Mouse (Mus musculus): ENCODE results near the gene Cd28. TPM values are rescaled to one million over a fixed set of nuclear protein-coding genes. Genes with fewer than 3 reads are reported as not detected.
"Not testable (repeated sequence)": the region's sequence is repeated elsewhere in the genome, so short reads cannot be mapped to it uniquely, and the experiment has no call there.

Cd28 gene
- polyA plus RNA-seq, 1 experiment from 2014 or later, result 0.11 TPM

DNA sequence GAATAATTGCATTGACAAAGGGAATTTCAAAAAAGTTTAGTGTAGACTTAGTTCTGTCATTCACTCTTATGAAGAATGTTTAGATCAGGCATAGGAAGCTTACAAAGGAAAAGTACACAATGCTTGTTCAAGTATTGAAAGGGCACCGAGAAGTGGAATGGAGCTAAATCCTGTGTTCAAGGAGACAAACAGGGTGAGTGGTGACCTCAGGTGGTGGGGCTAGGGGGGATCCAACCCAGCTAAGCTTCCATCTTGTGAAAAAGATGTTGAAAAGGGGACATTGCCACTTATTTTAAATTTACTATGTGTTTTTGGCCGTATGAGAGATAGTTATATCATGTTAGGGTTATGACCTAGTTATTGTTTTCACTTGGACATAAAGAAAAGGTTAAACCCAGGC is 91.9 kb downstream of the Cd28 start:
- 85% methylated on average over 2 of the region's 2 CpGs for WGBS
- no peaks in the 10 kb centered on the region for H3K27me3 ChIP-seq
- ATAC-seq (replicated peaks), result no peak

DNA sequence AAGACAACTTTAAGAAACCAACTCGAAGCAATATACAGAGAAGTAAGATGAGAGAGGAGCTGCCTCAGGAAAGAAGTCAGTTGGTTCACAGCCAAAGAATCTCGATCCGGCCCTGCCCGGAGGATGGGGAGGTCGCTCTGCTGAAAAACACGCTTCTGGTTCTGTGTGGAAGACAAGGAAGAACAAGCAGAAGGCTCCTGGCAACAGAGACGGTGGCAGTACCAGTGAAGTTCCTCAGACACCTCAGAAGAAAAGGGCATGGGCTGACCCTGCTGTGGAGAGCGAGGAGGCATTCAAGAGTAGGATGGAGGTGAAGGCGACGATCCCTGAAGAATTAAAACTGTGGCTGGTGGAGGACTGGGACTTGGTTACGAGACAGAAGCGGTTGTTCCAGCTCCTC is 92.6 kb downstream of the Cd28 start:
- Histone ChIP-seq H3K4me1 (no peaks in the 10 kb centered on the region), H3K27ac (replicated peaks) (no peak overlapping the region), H3K27me3 (no peaks in the 10 kb centered on the region), H3K4me2 (replicated peaks) (no peak overlapping the region), H3K9me3 (no peaks in the 10 kb centered on the region), H3K36me3 (no peaks in the 10 kb centered on the region), H3K4me3 (no peak overlapping the region), H3K9ac (replicated peaks) (no peak overlapping the region)
- ATAC-seq (replicated peaks), result no peak
- WGBS, result 91% methylated on average over 12 of the region's 12 CpGs

More for the DNA sequence above, 91.9 kb downstream of the Cd28 start:
- H3K9ac ChIP-seq (replicated peaks), result no peak overlapping the region
- no peaks in the 10 kb centered on the region for H3K36me3 ChIP-seq
- H3K4me2 ChIP-seq (replicated peaks), result no peak overlapping the region
- H3K4me3 ChIP-seq, result no peak overlapping the region
- no peaks in the 10 kb centered on the region for H3K4me1 ChIP-seq
- no peak overlapping the region for H3K27ac ChIP-seq (replicated peaks)
- H3K9me3 ChIP-seq, result no peaks in the 10 kb centered on the region

DNA sequence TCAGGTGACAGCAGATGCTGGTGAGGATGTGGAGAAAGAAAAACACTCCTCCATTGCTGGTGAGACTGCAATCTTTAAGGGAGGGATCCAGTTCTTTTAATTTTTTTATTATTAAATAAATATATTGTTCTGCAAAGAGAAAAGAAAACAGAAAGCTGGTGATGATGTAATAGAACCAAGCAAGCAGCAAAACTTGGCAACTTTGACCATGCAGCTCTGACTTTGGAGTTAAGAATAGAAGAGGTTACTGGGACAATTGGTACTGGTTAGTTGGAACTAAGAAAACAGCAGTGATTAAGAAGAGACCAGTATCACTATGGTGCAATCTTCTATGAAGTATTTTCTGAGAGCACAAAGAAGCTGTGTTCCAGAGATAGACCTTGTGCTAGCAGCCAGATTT is 94.2 kb downstream of the Cd28 start:
- Histone ChIP-seq H3K9ac (replicated peaks) (no peak overlapping the region), H3K4me1 (no peaks in the 10 kb centered on the region), H3K27me3 (no peaks in the 10 kb centered on the region), H3K27ac (replicated peaks) (no peak overlapping the region), H3K9me3 (no peaks in the 10 kb centered on the region), H3K36me3 (no peaks in the 10 kb centered on the region), H3K4me2 (replicated peaks) (no peak overlapping the region), H3K4me3 (no peak overlapping the region)
- no peak for ATAC-seq (replicated peaks)

DNA sequence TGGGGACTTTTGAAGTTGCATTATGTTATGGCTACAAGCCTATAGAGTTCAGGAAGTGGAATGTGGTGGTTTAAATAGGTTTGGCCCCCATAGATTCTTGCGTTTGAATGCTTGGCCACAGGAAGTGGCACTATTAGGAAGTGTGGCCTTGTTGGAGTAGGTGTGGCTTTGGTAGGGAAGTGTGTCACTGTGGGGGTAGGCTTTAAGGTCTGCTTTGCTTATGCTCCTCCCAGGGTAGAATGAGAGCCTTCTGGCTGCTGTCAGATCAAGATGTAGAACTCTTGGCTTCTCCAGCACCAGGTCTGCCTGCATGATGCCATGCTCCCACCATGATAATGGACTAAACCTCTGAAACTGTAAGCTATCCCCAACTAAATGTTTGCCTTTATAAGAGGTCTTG is 95.4 kb downstream of the Cd28 start:
- H3K27ac ChIP-seq (replicated peaks), result no peak overlapping the region
- no peak for ATAC-seq (replicated peaks)
- no peak overlapping the region for H3K9ac ChIP-seq (replicated peaks)
- 88% methylated on average over 1 of the region's 1 CpGs for WGBS
- no peak overlapping the region for H3K4me3 ChIP-seq
- no peaks in the 10 kb centered on the region for H3K27me3 ChIP-seq
- no peaks in the 10 kb centered on the region for H3K4me1 ChIP-seq
- H3K4me2 ChIP-seq (replicated peaks), result no peak overlapping the region
- H3K36me3 ChIP-seq, result no peaks in the 10 kb centered on the region
- no peaks in the 10 kb centered on the region for H3K9me3 ChIP-seq

DNA sequence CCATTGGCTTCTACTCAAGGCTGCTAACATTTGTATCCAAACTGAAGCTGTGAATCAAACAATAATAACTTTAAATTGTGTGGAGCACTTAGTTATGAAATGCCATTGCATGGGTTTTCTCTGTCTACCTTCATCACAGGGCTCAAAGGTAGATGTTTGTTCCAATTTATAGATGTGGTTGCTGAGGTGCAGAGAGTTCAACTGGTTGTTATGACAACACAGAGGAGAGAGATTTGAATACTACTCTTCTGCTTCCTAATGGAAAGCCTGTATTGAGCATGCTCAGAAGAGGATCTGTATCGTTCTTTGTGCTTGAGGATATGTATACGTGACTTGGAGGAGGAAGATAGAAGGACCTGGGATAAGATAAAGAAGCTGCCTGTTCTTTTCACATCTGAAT is 96.8 kb downstream of the Cd28 start:
- Histone ChIP-seq H3K9me3 (no peaks in the 10 kb centered on the region), H3K4me1 (no peaks in the 10 kb centered on the region), H3K9ac (replicated peaks) (no peak overlapping the region), H3K27ac (replicated peaks) (no peak overlapping the region), H3K36me3 (no peaks in the 10 kb centered on the region), H3K4me3 (no peak overlapping the region), H3K27me3 (no peaks in the 10 kb centered on the region), H3K4me2 (replicated peaks) (no peak overlapping the region)
- 85% methylated on average over 2 of the region's 2 CpGs for WGBS
- ATAC-seq (replicated peaks), result no peak

DNA sequence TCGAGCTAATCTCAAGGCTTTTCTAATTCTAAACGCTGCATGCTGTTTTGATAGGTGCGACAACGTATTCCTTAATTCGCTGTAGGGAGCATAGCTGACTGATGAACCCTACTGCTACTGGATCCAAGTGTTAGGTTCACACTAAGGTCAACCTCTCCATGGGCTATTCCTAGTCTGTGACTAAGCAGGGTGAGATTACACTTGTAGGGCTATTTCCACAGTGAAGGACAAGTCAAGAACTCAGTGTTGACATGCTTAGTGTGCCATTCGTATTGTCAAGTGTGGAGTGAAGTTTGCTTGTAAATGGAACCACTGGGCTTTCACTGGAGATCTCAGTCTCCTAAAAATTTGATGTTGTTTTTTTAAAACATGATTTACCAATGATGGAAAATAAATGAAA is 99.3 kb downstream of the Cd28 start:
- Histone ChIP-seq H3K27ac (replicated peaks) (no peak overlapping the region), H3K27me3 (no peaks in the 10 kb centered on the region), H3K4me2 (replicated peaks) (no peak overlapping the region), H3K36me3 (no peaks in the 10 kb centered on the region), H3K4me3 (no peak overlapping the region), H3K4me1 (no peaks in the 10 kb centered on the region), H3K9ac (replicated peaks) (no peak overlapping the region), H3K9me3 (no peaks in the 10 kb centered on the region)
- 92% methylated on average over 6 of the region's 6 CpGs for WGBS
- ATAC-seq (replicated peaks), result no peak

DNA sequence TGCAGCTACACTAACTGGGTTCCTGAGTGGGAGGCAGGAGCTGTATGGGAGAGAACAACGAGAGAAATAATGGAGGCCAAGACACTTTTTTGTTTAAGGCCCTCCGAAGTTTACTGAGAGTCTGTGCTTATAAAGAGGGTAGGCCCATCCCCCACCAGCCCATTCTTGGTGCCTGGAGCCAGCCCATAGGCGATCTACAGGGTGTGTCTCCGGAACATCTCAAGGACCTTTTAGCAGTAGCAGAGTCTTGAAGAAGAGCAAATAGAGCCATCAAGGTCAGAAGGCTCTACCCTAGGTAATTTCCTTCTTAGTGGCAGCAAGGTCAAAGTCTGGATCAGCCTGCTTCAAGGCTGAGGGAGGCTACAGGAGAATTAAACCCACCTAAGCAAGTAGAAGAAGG is 101.9 kb downstream of the Cd28 start:
- H3K9ac ChIP-seq (replicated peaks); H3K27me3 ChIP-seq; H3K4me3 ChIP-seq; H3K27ac ChIP-seq (replicated peaks); ATAC-seq (replicated peaks); H3K4me2 ChIP-seq (replicated peaks); H3K9me3 ChIP-seq; H3K4me1 ChIP-seq; H3K36me3 ChIP-seq: not testable (repeated sequence)
- 78% methylated on average over 4 of the region's 4 CpGs for WGBS

DNA sequence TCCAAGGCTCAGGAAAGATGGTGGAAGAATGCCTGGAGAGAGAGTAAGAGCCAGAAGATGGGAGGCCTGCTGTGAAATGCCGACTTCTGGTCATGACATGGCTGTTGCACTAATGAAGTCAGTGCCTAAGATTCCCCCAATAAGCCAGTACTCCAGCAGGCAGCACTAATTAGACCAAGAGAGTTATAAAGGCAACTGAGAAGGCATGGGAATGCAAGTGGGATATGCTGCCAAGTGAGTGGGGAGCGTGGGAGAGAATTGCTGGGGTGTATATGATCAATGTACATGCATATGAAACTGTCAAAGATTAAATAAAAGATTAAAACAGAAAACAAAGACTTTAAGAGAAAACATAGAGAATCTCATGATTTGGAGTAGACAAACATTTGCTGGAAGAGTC is 103.4 kb downstream of the Cd28 start:
- no peak overlapping the region for H3K27ac ChIP-seq (replicated peaks)
- WGBS, result 80% methylated on average over 2 of the region's 2 CpGs
- H3K9ac ChIP-seq (replicated peaks), result no peak overlapping the region
- no peaks in the 10 kb centered on the region for H3K36me3 ChIP-seq
- no peaks in the 10 kb centered on the region for H3K4me1 ChIP-seq
- no peak overlapping the region for H3K4me3 ChIP-seq
- no peak for ATAC-seq (replicated peaks)
- H3K9me3 ChIP-seq, result no peaks in the 10 kb centered on the region
- no peaks in the 10 kb centered on the region for H3K27me3 ChIP-seq
- no peak overlapping the region for H3K4me2 ChIP-seq (replicated peaks)

DNA sequence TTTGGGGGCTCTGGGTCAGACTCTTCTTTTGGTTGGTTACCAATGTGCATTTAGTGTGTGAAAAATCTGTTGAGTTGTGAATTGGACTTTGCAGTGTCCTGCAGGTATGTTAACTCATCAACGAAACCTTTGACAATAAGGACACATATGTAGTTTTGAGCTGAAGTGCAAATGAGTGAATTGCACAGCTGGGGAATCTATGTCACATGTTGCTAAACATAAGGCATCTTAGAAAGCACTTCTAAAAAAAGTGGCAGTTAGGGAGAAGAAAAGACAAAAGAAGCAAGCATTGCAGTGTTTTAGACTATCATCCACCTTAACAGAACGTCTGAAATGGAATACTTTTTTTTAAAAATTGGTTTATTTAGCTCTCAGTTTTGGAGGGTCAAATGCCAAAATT is 104.4 kb downstream of the Cd28 start:
- Histone ChIP-seq H3K9me3 (no peaks in the 10 kb centered on the region), H3K27ac (replicated peaks) (no peak overlapping the region), H3K4me1 (0 out of 2 replicates have a peak, but pooled peaks cover 2% of the 10 kb centered on the region), H3K9ac (replicated peaks) (no peak overlapping the region), H3K4me3 (no peak overlapping the region), H3K27me3 (no peaks in the 10 kb centered on the region), H3K36me3 (no peaks in the 10 kb centered on the region), H3K4me2 (replicated peaks) (no peak overlapping the region)
- 78% methylated on average over 2 of the region's 2 CpGs for WGBS
- no peak for ATAC-seq (replicated peaks)

DNA sequence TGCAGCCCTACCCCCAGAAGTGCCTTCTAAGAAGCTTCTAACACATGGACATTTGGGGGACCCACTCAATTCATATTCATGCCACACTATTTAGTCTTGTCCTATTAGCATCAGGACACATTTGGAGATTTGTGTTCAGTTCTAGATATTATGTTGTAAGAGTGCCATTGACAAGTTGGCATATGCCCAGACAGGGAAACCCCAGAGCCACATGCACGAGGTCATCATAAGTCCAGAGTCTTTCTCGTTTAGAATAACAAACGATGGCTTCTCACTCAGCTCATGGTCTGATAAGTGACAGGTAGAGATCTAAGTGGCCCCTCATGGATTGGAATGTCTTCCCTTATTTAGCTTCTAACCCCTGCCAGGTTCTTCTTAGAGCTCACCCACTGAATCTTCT is 105.0 kb downstream of the Cd28 start:
- H3K27ac ChIP-seq (replicated peaks), result no peak overlapping the region
- WGBS, result 84% methylated on average over 3 of the region's 3 CpGs
- no peaks in the 10 kb centered on the region for H3K27me3 ChIP-seq
- H3K9me3 ChIP-seq, result no peaks in the 10 kb centered on the region
- H3K4me1 ChIP-seq, result 0 out of 2 replicates have a peak, but pooled peaks cover 2% of the 10 kb centered on the region
- H3K4me3 ChIP-seq, result no peak overlapping the region
- no peak for ATAC-seq (replicated peaks)
- no peaks in the 10 kb centered on the region for H3K36me3 ChIP-seq
- H3K9ac ChIP-seq (replicated peaks), result no peak overlapping the region
- no peak overlapping the region for H3K4me2 ChIP-seq (replicated peaks)

Other genes with a start within 250 kb of the Cd28 start
- gene Raph1, start 149.7 kb upstream of the Cd28 start, polyA plus RNA-seq (2015; fragmentation: Nextera tagmentation; extraction: Ambion mirVana), result 19.4 and 20.0 TPM in 2 replicates
- gene Ctla4, start 170.2 kb downstream of the Cd28 start, polyA plus RNA-seq (2015; fragmentation: Nextera tagmentation; extraction: Ambion mirVana), result not detected in 2 replicates